Mouse (Mus musculus) heart, adult 2 months (tissue): ENCODE results near the gene Bpnt1.

Experiments
- CTCF ChIP-seq: fragments of 200-600 bp; IDR thresholded peaks from 2 replicates; pipeline ENCODE4 v1.8.1; 2022; ENCODE audit warnings: antibody characterized with exemption, mild to moderate bottlenecking, moderate library complexity
- EP300 ChIP-seq: fragments of 200-500 bp; IDR thresholded peaks from 2 replicates; pipeline ENCODE4 v1.6.1; 2011; ENCODE audit warnings: low read depth, low read length, control low read depth; ENCODE audit not compliant: insufficient read depth
- POLR2A ChIP-seq: fragments of 200-500 bp; IDR thresholded peaks from 2 replicates; pipeline ENCODE4 v1.6.1; 2011; ENCODE audit warnings: mild to moderate bottlenecking, low read depth, low read length, control low read depth; ENCODE audit not compliant: insufficient read depth

DNA sequence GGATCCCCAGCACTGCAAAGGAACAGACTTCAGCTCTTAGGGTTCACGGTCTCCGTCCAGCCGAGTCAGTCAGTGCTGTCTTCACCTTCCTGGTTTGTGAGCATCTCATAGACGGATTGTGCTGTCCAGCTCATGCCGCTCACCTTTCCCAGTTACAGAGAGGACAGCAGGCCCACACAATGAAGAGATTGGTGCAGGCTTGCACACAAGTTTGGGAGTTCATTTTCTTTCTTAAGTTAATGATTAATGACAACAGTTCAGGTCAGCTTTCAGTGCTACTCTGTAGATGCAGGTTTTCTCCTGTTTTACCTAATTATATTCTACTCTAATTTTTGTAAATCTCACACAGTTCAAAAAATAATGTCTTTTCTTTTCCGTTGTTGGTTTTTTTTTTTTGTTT is 38.0 kb downstream of the Bpnt1 start:
- TF ChIP-seq CTCF (no peak), EP300 (no peak), POLR2A (no peak)
